Mouse (Mus musculus) liver, embryonic 12.5 days (tissue): Measurements from ENCODE around the gene Arl8b. TPM values are rescaled to one million over a fixed set of nuclear protein-coding genes. Genes with fewer than 3 reads are reported as not detected.

Source experiments
- ATAC-seq: fragments of 200-750 bp; cut with Nextera tagmentation; 2 replicates; pipeline ENCODE4 v1.8.0; 2017; ENCODE audit warnings: moderate number of reproducible peaks, mild to moderate bottlenecking, moderate library complexity
- H3K27ac ChIP-seq: fragments of 300-500 bp; sonication (generic); 2 replicates; pipeline ENCODE4 v1.5.1; 2016; ENCODE audit warnings: mild to moderate bottlenecking
- H3K27me3 ChIP-seq: fragments of 300-500 bp; sonication (generic); replicated peaks from 2 replicates; pipeline ENCODE4 v1.6.1; 2016; ENCODE audit warnings: mild to moderate bottlenecking, moderate library complexity
- H3K36me3 ChIP-seq: fragments of 300-500 bp; sonication (generic); 2 replicates; pipeline ENCODE4 v1.6.1; 2016; ENCODE audit warnings: mild to moderate bottlenecking, moderate library complexity
- H3K4me1 ChIP-seq: fragments of 300-500 bp; sonication (generic); 2 replicates; pipeline ENCODE4 v1.6.1; 2016
- H3K4me2 ChIP-seq: fragments of 300-500 bp; sonication (generic); 2 replicates; pipeline ENCODE4 v1.6.1; 2016; ENCODE audit warnings: mild to moderate bottlenecking, moderate library complexity
- H3K4me3 ChIP-seq: fragments of 300-500 bp; sonication (generic); 2 replicates; pipeline ENCODE4 v1.5.1; 2016; ENCODE audit warnings: mild to moderate bottlenecking, moderate library complexity
- H3K9ac ChIP-seq: fragments of 300-500 bp; sonication (generic); 2 replicates; pipeline ENCODE4 v1.6.1; 2016; ENCODE audit warnings: mild to moderate bottlenecking, moderate library complexity
- H3K9me3 ChIP-seq: fragments of 300-500 bp; sonication (generic); replicated peaks from 2 replicates; pipeline ENCODE4 v1.6.1; 2016; ENCODE audit warnings: mild to moderate bottlenecking, moderate library complexity
- WGBS: fragments of 180-500 bp; shearing (Covaris S2); methylation state at CpG from one replicate; pipeline ENCODE4 v1.1.7; 2016; ENCODE audit not compliant: insufficient replicate concordance; 5-methylcytosine and 5-hydroxymethylcytosine counted together
- polyA plus RNA-seq: library from polyadenylated mRNA; unstranded; fragments of >200 nt; fragmentation: Nextera tagmentation; extraction: Ambion mirVana; gene quantifications from 2 replicates; pipeline ENCODE4 v1.2.1, GENCODE M21; 2016

Gene Arl8b
- 48.1 and 49.1 TPM in 2 replicates for polyA plus RNA-seq

- H3K9me3 ChIP-seq: no peaks in the 10 kb centered on the region
- ATAC-seq: peak; percentile 94
- H3K4me2 ChIP-seq: peak within 1 kb of the TSS; percentile 77
- peak within 1 kb of the TSS; percentile 84 for H3K27ac ChIP-seq
- no peaks in the 10 kb centered on the region for H3K36me3 ChIP-seq
- H3K4me1 ChIP-seq: peaks cover 43% of the 10 kb centered on the region
- peak within 1 kb of the TSS; percentile 85 for H3K9ac ChIP-seq
- peak within 1 kb of the TSS; percentile 92 for H3K4me3 ChIP-seq
- H3K27me3 ChIP-seq: no peaks in the 10 kb centered on the region
- WGBS: 10% methylated on average over 36 of the region's 36 CpGs
Measured at GRCm38 (mm10) chr6:108782526-108783183, at the start of gene Arl8b. Arl8b (plus strand) TSS chr6:108783099.

GRCm38 (mm10) chr6:108735910-108736750 lies 46.8 kb upstream of the Arl8b start:
- no peak overlapping the region for H3K4me3 ChIP-seq
- no peak overlapping the region for H3K27ac ChIP-seq
- no peaks in the 10 kb centered on the region for H3K27me3 ChIP-seq
- no peak overlapping the region for H3K4me2 ChIP-seq
- no peaks in the 10 kb centered on the region for H3K4me1 ChIP-seq
- H3K9ac ChIP-seq: no peak overlapping the region
- H3K36me3 ChIP-seq: no peaks in the 10 kb centered on the region
- ATAC-seq: no peak
- 42% methylated on average over 9 of the region's 9 CpGs for WGBS
- no peaks in the 10 kb centered on the region for H3K9me3 ChIP-seq

GRCm38 (mm10) chr6:108738463-108739203 lies 44.3 kb upstream of the Arl8b start:
- H3K4me1 ChIP-seq: no peaks in the 10 kb centered on the region
- no peak overlapping the region for H3K9ac ChIP-seq
- 64% methylated on average over 9 of the region's 9 CpGs for WGBS
- H3K27ac ChIP-seq: no peak overlapping the region
- no peak overlapping the region for H3K4me3 ChIP-seq
- no peak overlapping the region for H3K4me2 ChIP-seq
- H3K27me3 ChIP-seq: no peaks in the 10 kb centered on the region
- no peaks in the 10 kb centered on the region for H3K36me3 ChIP-seq
- H3K9me3 ChIP-seq: no peaks in the 10 kb centered on the region
- ATAC-seq: no peak

- H3K27me3 ChIP-seq: no peaks in the 10 kb centered on the region
- no peaks in the 10 kb centered on the region for H3K9me3 ChIP-seq
- H3K4me2 ChIP-seq: no peak overlapping the region
- no peak overlapping the region for H3K9ac ChIP-seq
- no peaks in the 10 kb centered on the region for H3K36me3 ChIP-seq
- no peak overlapping the region for H3K27ac ChIP-seq
- ATAC-seq: no peak
- no peaks in the 10 kb centered on the region for H3K4me1 ChIP-seq
- WGBS: 43% methylated on average over 4 of the region's 4 CpGs
- H3K4me3 ChIP-seq: no peak overlapping the region
Measured at GRCm38 (mm10) chr6:108740579-108740978, 42.3 kb upstream of the Arl8b start.

GRCm38 (mm10) chr6:108743730-108744129 lies 39.2 kb upstream of the Arl8b start:
- ATAC-seq: no peak
- H3K27me3 ChIP-seq: no peaks in the 10 kb centered on the region
- no peaks in the 10 kb centered on the region for H3K9me3 ChIP-seq
- H3K4me3 ChIP-seq: no peak overlapping the region
- H3K4me2 ChIP-seq: no peak overlapping the region
- 62% methylated on average over 5 of the region's 5 CpGs for WGBS
- H3K9ac ChIP-seq: no peak overlapping the region
- H3K4me1 ChIP-seq: no peaks in the 10 kb centered on the region
- no peak overlapping the region for H3K27ac ChIP-seq
- H3K36me3 ChIP-seq: no peaks in the 10 kb centered on the region

- Histone ChIP-seq H3K9me3 (no peaks in the 10 kb centered on the region), H3K27me3 (no peaks in the 10 kb centered on the region), H3K4me1 (no peaks in the 10 kb centered on the region), H3K36me3 (no peaks in the 10 kb centered on the region), H3K9ac (no peak overlapping the region), H3K4me3 (no peak overlapping the region), H3K27ac (no peak overlapping the region), H3K4me2 (no peak overlapping the region)
- no peak for ATAC-seq
- 68% methylated on average over 7 of the region's 7 CpGs for WGBS
Measured at GRCm38 (mm10) chr6:108751324-108751723, 31.6 kb upstream of the Arl8b start.

- WGBS: 35% methylated on average over 5 of the region's 5 CpGs
- H3K9me3 ChIP-seq: no peaks in the 10 kb centered on the region
- no peak for ATAC-seq
Measured at GRCm38 (mm10) chr6:108752395-108752794, 30.5 kb upstream of the Arl8b start.

GRCm38 (mm10) chr6:108753536-108753935 lies 29.4 kb upstream of the Arl8b start:
- H3K36me3 ChIP-seq: no peaks in the 10 kb centered on the region
- no peak for ATAC-seq
- no peak overlapping the region for H3K4me3 ChIP-seq
- no peaks in the 10 kb centered on the region for H3K27me3 ChIP-seq
- H3K9me3 ChIP-seq: no peaks in the 10 kb centered on the region
- H3K4me1 ChIP-seq: no peaks in the 10 kb centered on the region
- 56% methylated on average over 1 of the region's 1 CpGs for WGBS
- H3K9ac ChIP-seq: no peak overlapping the region
- H3K4me2 ChIP-seq: no peak overlapping the region
- H3K27ac ChIP-seq: no peak overlapping the region

More at GRCm38 (mm10) chr6:108752395-108752794, 30.5 kb upstream of the Arl8b start:
- Histone ChIP-seq H3K36me3 (no peaks in the 10 kb centered on the region), H3K4me2 (no peak overlapping the region), H3K27me3 (no peaks in the 10 kb centered on the region), H3K4me1 (no peaks in the 10 kb centered on the region), H3K9ac (no peak overlapping the region), H3K4me3 (no peak overlapping the region), H3K27ac (no peak overlapping the region)

- no peak overlapping the region for H3K27ac ChIP-seq
- H3K4me2 ChIP-seq: no peak overlapping the region
- H3K9me3 ChIP-seq: no peaks in the 10 kb centered on the region
- no peaks in the 10 kb centered on the region for H3K4me1 ChIP-seq
- ATAC-seq: no peak
- H3K36me3 ChIP-seq: no peaks in the 10 kb centered on the region
- H3K4me3 ChIP-seq: no peak overlapping the region
- H3K27me3 ChIP-seq: no peaks in the 10 kb centered on the region
- H3K9ac ChIP-seq: no peak overlapping the region
- WGBS: 46% methylated on average over 1 of the region's 1 CpGs
Measured at GRCm38 (mm10) chr6:108754376-108754775, 28.5 kb upstream of the Arl8b start.

- no peak overlapping the region for H3K9ac ChIP-seq
- 65% methylated on average over 7 of the region's 7 CpGs for WGBS
- no peaks in the 10 kb centered on the region for H3K9me3 ChIP-seq
- H3K4me1 ChIP-seq: no peaks in the 10 kb centered on the region
- no peak for ATAC-seq
- H3K27me3 ChIP-seq: no peaks in the 10 kb centered on the region
- H3K4me3 ChIP-seq: no peak overlapping the region
- H3K4me2 ChIP-seq: no peak overlapping the region
- no peak overlapping the region for H3K27ac ChIP-seq
- H3K36me3 ChIP-seq: no peaks in the 10 kb centered on the region
Measured at GRCm38 (mm10) chr6:108755936-108756335, 27.0 kb upstream of the Arl8b start.

GRCm38 (mm10) chr6:108758997-108759697 lies 23.8 kb upstream of the Arl8b start:
- Histone ChIP-seq H3K36me3 (no peaks in the 10 kb centered on the region), H3K4me1 (no peaks in the 10 kb centered on the region), H3K4me3 (no peak overlapping the region), H3K4me2 (no peak overlapping the region), H3K27ac (no peak overlapping the region), H3K9ac (no peak overlapping the region), H3K9me3 (no peaks in the 10 kb centered on the region), H3K27me3 (no peaks in the 10 kb centered on the region)
- ATAC-seq: no peak
- 73% methylated on average over 10 of the region's 10 CpGs for WGBS
